Mouse (Mus musculus): ENCODE results near the gene Tmem176b.

Gene Tmem176b

DNA sequence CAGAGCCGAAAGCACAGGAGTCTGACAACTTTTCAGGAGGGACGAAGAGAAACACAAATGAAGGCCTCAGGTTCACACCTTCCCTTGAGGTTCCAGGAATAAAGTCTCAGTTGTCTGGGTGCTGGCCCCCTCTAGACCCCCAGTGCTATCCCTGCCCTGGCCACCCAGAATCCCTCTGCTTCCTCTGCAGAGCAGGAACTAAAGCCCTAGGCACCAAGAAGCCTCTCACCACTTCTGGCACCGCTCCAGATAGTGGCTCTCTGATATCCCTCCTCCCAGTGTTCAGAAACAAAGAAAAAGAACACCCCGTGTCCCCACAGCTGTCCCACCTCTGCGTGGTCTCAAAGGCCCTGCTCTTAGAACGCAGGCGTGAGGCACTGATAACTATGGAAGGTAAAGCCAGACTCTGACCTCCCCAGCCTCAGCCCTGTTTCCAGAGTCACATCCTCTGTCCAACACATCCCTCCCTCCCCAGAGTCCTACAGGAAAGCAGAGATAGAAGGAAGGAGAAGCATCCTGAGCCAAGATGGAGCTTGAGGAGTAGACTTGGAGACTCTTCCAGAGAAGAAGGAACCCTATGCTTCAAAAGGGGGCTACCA, 826 bp downstream of the Tmem176b start, which contains the start of gene Tmem176a:
Gene Tmem176a, plus strand, starts transcription at position 549 of the 599 bp plus-strand sequence.
- peak; percentile 73 for DNase-seq

DNA sequence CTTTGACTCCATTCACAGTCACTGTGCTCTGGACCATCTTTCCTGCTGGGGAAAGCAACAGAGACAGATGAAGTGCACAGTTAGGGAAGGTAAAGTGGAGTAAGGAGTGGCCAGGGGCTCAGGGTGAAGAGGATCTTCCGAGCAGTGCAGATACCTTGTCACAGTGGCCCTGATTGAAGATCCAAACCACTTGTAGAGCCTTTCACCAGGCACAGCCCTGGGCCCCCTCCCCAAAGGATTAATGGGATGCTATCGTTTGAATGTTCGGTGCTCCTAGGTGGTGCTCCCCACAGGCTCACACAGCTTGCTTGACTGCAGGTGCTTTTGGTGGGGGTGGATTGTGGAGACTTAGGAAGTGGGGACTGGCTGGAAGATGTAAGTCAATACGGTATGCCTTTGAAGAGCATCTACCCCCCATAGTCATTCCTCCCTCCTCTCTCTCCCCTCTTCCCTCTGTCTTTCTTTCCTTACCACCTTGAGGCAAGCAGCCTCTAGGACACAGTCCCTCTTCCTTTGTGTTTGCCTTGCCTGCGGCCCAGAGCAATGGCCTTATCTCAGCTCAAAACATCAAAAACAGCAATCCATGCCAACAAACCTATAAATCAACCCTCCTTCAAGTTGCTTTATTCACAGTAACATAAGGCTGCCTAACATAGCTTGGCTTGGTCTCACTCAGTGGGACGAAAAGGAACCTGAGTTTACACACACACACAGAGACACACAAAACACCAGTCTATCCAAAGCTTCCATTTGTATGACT, 2.8 kb downstream of the Tmem176b start:
- DNase-seq = no peak

DNA sequence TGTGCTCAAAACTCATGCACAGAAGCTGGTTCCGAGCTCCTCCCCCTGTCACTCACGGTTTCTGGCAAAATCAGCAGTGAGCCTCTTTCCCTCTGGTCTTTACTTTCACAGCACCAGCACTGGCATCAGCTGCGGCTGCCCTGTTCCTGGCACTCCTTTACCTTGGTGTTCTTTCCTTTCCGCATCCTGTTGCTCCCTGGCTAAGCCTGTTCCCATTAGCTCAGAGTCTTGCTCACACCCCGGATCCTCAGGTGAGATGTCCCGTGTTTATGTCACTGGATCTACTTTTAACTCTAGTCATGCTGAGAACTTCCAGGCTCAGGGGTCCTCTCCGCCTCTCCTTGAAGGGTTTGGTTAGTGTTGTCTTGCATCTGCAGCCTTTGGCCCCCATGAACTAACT, 3.8 kb downstream of the Tmem176b start:
- DNase-seq = no peak

DNA sequence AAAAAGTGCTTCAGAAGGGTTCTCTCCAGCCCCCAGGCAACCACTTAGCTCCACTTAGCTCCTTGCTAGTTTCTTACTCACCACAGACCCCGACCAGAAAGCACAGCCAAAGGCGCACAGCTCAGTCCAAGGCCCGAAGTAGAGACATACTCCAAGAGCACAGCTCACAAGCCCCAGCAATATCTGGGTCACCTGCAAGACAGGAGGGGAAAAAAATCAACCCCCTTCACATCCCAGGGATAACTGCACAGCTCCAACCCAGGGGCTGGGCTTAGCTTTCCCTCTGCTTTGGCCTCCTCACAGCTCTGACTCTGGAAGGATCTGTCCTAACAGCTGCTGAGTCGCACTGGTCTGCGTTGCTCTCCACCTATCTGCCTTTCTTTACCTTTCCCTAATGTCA, 5.2 kb downstream of the Tmem176b start:
- DNase-seq = no peak

DNA sequence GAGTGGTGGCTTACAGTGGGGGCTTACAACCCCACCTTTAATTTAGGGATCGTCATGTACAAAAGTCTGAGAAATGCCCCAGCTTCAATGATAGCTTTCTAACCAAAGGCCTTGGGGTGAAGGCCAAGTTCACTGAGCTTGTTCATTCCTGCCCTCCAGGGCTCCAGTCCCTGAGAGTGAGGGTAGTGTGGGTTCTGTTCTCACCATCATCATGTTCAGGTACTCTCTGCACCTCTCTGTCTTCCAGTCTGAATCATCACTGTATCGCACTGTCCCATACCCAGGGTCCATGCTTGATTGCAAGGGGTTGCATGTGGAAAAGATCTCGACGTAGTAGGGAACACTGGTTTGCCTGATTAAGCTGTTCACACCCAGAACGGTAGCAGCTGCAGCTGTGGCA, 6.1 kb downstream of the Tmem176b start:
- DNase-seq = no peak

DNA sequence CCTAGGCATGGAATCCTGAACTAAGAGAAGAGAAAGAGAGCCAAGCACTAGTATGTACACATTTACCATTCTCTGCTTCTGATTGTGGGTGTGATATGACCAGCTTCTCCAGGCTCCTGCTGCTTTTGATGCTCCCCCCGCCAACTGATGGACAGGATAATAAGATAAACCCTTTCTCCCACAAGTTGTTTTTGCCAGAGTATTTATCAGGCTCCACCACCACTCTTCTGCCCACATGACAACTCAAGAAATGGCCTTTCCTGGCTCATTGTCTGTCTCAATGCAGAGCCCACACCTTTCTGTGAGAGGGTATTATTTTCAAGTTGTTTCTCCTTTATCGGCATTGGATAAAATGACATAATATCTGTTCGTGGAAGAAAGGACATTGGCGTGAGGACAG, 7.8 kb downstream of the Tmem176b start:
- DNase-seq = no peak

DNA sequence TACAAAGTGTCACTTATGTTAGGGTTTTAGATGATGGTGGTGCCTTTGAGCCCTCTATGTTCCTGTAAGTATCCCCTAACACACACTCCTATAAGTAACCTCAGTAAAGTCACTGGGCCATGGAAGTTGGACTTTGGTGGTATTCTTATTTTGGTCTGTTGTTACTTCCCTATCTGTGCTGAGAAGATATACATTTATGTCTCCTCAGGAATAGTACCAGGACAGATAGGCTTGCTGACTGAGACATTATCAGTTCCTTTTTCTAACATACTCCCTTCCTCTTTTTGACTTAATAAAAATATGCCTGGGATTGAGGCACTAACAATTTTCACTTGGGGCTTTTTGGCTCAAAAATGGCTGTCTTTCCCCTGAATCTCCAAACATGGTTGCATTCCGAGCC, 8.9 kb downstream of the Tmem176b start:
- DNase-seq = no peak

DNA sequence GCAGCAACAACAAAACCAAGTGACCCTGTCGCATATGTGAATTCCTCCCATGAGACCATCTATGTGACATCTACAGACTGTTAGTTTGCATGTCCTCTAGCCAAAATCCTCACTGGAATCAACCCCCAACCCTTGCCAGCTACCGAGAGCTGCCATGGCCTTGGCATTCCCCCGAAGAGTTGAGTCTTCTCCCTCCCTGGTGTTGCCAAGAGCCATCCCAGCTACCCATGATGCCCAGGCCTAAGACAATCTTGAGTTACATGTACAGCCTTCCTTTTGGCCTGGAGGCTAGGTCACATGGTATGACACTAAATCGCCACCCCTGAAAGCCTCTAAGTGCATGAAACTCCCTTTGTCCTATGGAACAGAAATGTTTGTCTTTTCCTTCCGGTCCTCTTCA, 10.2 kb downstream of the Tmem176b start:
- DNase-seq = no peak

DNA sequence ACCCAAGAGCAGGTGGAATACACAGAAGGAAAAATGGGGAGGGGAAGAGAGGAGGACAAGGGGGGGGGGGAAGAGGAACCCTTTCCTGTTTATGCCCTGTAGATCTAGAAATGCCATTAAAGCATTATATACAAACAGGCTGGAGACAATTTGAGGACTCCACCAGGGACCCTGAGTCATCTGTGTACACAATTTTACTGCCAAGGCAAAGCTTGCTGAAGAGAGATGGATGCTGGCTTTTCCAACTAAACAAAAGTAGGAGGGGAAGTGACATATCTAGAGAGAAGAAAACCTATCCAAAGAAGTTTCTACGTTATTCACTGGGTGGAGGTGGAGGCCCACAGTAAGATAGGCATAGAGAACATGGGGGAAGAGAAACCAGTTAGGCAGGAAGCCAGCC, 11.1 kb downstream of the Tmem176b start:
- DNase-seq = no peak

DNA sequence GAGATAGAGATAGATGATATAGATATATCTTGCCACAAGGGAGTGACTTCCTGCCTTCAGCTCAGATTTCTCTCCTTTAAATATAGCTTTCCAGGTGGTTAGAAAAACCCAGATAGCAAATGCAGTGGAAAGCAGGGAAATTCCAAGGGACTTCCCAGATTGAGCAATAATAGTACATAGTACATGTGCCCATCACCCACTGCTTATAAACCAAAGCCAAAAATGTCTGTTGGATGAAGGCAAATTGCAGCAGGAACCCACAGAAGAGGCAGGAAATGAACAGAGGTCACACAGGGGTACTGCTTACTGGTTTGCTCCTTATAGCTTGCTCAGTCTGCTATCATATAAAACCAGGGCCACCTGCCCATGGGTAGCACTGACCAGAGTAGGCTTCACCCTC, 11.6 kb downstream of the Tmem176b start:
- DNase-seq = no peak

DNA sequence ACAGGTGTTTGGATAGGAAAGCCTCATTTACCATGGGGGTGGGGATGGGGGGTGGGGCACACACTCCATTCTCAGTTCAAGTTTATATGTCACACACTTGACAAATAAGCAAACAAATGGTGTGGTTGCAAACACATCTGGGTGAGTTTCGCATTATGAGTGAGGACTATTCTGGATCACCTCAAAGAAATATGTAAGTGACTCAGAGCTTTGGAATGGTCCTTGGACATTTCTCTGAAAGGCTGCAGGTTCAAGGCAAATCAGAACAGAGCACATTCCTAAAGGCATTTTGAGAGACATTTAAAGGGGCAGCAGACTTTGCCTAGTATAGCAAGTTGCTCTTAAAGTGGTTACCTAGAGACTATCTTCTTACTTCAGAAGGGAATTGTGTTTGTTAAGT, 12.3 kb downstream of the Tmem176b start:
- DNase-seq = no peak

DNA sequence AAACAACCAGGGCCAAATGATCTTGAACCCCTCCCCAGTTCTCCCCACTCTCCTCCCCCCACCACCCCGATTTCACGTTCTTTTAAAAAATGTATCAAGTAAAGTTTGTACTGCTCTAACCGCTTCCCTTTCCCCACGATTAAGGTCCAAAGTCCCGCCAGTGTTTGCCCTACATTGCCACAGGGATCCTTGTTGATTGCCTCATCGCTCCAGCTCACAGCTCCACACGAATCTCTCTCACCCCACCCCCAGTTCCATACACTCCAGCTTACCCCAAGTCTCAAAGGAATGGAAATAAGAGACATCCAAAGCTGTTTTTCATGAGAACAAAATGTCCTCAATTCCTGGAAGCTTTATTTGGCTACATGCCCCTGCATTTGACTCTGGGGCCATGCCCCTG, 16.3 kb downstream of the Tmem176b start:
- peak; percentile 61 for DNase-seq

DNA sequence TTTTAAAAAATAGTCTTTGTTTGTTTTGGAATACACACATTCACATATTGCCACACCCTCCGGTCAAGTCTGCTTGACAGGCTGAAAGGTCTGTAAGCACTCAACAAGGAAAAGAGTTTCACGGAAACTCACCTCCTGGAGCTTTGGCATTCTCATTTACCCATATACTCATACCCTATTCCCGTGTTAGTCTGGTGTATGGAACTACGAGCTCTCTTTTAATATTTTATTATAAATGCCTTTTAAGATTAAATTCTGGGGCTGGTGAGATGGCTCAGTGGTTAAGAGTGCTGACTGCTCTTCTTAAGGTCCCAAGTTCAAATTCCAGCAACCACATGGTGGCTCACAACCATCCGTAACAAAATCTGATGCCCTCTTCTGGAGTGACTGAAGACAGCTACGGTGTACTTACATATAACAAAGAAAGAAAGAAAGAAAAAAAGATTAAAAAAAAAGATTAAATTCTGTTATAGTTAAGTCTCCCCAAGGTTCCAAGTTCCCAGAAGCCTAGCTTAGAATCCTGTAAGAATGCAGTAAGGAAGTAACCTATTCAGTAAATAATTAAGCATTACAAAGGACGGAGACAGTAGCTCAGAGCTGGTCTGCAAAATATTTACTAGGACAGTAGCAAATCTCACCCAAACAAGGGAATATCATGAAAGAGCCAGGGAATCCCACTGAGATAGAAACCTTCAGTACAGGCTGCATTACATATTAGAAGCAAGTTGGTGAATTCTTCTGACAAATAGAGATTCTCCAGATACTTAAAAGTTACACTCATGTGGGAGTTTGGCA, 19.1 kb downstream of the Tmem176b start:
- peak; percentile 50 for DNase-seq

DNA sequence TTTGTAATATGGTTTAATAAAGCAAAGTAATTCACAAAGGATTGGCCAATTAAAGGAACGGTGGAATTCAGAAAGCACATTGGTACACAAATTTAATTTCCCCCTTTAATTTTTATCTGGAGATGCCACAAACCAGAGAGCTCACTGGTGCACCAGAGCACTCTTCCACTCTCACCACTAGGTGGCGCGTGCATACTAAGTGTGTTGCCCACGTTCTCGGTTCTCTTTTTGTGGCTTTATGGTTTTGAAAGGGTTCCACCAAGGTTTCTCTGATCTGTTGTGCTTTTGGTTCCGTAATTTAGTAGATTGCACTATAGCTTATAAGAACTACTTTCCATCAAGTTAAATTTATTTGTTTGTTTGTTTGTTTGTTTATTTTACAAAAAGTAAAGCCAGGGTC, 23.5 kb downstream of the Tmem176b start:
- DNase-seq = peak; percentile 87

DNA sequence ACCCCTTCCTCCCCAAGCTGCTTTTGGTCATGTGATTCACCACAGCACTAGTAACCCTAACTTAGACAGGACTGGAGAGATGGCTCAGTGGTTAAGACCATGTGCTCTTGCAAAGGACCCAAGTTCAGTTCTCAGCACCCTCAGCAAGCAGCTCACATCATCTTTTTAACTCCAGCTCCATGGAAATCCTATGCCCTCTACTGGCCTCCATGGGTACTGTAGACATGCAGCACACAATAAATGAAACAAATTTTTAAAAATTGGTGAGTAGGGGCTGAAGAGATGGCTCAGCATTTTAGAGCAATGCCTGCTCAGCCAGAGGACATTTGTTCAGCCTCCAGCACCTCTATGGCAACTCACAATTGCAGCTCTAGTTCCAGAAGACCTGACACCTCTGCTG, 26.3 kb downstream of the Tmem176b start:
- DNase-seq = no peak

DNA sequence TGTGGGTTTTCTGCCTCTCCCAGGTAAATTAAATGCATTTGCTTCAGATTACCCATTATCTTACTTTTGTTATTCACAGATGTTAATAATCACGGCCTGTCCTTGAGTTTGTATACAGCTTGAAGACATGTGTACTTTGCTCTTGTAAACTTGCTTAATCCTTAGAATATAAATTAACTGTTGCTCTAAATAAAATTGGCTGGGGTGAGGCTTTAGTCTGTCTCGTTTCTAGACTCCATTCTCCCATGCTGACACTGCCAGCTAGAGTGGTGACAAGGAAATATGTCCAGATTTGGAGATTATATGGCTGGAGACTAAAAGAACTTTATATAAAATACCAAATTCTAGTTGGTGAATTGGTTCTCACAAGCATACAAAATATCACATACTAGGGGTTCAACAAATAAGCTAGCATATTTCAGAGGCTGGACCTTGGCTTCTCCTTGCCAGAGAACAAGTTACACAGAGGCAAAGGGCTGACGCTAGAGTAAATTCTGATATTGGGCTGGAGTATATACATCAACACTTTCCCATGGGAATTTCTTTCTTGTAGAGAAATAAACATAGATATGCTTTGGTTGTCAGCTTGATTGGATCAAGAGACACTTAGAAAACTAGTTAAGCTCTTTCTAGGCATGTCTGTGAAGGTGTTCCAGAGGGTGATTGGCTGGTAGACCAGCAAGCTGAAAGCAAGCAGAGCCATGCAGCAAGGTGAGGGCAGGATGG, 31.6 kb downstream of the Tmem176b start:
- no peak for DNase-seq

DNA sequence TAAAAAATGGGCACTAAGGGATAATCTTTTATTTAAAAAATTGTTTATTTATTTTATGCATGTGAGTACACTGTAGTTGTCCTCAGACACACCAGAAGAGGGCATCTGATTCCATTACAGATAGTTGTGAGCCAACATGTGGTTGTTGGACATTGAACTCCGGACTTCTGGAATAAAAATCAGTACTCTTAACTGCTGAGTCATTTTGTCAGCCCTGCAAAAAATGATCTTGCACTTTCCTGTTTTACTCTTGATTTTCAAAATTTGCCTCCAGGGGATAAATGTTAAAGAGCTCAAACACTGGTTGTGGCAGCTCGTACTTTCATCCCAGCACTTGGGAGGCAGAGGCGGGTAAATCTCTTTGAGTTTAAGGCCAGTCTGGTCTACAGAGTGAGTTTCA, 34.5 kb downstream of the Tmem176b start:
- no peak for DNase-seq

DNA sequence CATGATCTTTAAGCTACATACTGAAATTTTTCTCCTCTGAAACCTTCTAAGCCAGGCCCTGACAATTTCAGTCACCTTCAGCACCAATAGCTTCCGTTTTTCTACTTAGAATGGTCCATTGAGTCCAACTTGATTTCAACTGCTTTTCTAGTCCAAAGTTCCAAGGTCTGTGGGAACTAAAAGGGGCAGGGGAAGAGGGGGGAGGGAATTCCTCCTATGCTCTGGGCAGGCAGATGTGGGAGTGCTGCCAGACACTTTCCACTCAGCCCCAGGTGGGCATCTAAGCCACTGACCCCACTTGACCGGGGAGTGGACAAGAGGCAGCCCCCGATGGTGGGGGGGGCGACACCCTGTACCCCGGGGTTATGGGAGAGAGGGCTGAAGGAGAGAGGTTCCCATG, 37.0 kb downstream of the Tmem176b start:
- peak; percentile 57 for DNase-seq

DNA sequence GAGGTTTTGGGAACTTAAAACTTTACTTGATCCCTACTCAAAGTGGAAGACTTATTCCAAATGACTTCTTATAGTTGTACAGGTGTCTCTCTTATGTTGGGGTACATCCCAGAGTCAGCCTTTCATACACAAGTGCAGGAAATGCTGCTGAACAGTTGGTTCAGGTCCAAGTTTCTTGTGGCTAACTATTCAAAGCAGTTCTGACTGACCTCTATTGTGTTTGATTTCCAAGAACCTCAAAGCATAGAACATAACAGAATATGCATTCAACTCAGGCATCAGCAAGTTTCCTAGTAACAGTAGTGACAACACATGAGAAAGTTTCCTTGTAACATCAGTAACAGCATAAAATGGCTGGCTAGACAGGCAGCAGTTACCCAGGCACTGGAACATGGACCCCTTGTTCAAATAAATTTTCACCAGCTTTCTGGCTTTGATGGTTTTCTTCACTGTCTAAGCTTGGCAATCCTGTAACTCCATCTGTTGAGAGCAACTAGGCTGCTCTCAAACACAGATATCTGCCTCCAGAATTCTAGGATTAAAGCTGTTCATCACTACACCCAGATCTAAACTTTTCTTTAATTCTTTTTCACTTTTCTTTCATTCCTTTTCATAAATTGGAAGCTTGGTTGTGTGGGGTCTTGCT, 37.8 kb downstream of the Tmem176b start:
- no peak for DNase-seq

DNA sequence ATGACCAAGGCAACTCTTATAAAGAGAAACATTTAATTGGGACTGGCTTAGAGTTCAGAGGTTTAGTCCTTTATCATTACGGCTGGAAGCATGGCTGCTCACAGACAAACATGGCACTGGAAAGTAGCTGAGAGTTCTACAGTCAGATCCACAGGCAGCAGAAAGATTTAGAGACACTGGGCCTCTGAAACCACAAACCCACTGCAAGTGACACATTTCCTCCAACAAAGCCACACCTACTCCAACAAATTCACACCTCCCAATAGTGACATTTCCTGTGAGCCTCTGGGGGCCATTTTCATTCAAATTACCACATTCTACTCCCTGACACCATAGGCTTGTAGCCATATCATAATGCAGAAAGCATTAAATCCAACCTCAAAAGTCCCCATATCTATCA, 39.4 kb downstream of the Tmem176b start:
- no peak for DNase-seq

DNA sequence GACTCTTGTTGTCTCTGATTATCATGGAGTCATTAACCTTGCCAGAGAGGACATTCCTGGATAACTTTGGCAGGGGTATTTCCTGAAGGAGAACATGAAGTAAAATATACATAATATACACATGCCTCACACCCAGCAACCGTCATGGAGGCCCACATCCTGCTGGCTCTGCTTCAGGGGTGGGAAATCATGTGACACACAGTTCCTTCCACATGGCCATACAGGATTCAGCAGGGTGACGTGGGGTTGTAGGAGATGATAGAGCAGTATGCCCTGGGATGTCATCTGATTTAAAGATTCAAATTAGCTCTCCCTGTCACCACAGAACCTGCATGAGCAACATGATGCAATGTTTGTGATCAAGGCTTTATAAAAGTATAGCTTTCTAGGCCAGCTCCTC, 53.4 kb downstream of the Tmem176b start:
- no peak for DNase-seq

DNA sequence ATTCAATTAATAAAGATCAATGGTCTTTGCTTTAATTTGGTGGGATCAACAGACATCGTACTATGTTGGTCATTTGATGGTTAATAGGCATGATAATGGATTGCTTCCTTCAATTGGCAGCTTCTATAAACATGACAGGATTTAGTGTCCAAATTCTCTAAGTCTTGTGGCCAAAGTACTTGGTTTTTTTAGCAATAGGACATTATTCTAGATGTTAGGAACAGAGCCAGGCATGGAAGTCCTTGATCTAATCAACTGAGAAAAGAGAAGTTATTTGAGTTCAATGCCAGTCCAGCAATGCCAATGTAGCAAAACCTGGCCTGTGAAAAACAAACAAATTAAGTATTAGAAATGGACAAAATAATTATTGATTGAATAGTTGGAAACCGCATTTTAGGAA, 55.7 kb downstream of the Tmem176b start:
- DNase-seq = no peak

DNA sequence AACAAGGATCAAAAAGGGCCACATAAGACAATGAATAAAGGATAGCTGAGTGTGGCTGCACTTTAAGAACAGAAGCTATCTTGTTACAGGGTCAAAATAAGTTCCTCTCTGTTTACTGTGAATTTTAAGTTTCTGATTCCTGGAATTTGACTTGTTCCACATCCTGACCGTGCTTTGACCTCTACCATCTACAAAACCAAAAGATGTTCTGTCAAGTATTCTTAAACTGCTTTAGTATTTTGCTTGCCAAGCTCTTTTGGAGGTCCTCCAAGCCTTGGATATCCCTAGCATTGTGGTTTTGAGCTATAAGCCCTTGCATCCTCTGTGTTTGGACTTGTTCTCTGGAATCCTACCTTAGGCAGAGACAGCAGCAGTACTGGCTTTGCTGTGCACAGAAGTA, 56.1 kb downstream of the Tmem176b start:
- DNase-seq = peak; percentile 77
